Mouse (Mus musculus) hindbrain, embryonic 15.5 days (tissue): ENCODE data around the gene Cpa5. TPM values are rescaled to one million over a fixed set of nuclear protein-coding genes. Genes with fewer than 3 reads are reported as not detected.

Experiments
- ATAC-seq: fragments of 200-750 bp; cut with Nextera tagmentation; 2 replicates; pipeline ENCODE4 v1.8.0; 2017; ENCODE audit warnings: low read depth, moderate number of reproducible peaks, moderate TSS enrichment; ENCODE audit not compliant: low FRiP score
- H3K27ac ChIP-seq: fragments of 300-500 bp; sonication (generic); replicated peaks from 2 replicates; pipeline ENCODE4 v1.5.1; 2015; ENCODE audit warnings: mild to moderate bottlenecking, inconsistent platforms
- H3K27me3 ChIP-seq: fragments of 300-500 bp; sonication (generic); 2 replicates; pipeline ENCODE4 v1.6.1; 2015; ENCODE audit warnings: control low read depth, inconsistent platforms
- H3K36me3 ChIP-seq: fragments of 300-500 bp; sonication (generic); 2 replicates; pipeline ENCODE4 v1.6.1; 2015; ENCODE audit warnings: control low read depth, inconsistent platforms
- H3K4me1 ChIP-seq: fragments of 300-500 bp; sonication (generic); replicated peaks from 2 replicates; pipeline ENCODE4 v1.6.1; 2015; ENCODE audit warnings: control low read depth, inconsistent platforms
- H3K4me2 ChIP-seq: fragments of 300-500 bp; sonication (generic); 2 replicates; pipeline ENCODE4 v1.6.1; 2015; ENCODE audit warnings: moderate library complexity, mild to moderate bottlenecking, inconsistent platforms
- H3K4me3 ChIP-seq: fragments of 300-500 bp; sonication (generic); 2 replicates; pipeline ENCODE4 v1.5.1; 2015; ENCODE audit warnings: mild to moderate bottlenecking, inconsistent platforms
- H3K9ac ChIP-seq: fragments of 300-500 bp; sonication (generic); 2 replicates; pipeline ENCODE4 v1.6.1; 2015; ENCODE audit warnings: inconsistent platforms
- H3K9me3 ChIP-seq: fragments of 300-500 bp; sonication (generic); 2 replicates; pipeline ENCODE4 v1.6.1; 2016; ENCODE audit warnings: control low read depth, inconsistent platforms
- WGBS: fragments of 180-500 bp; shearing (Covaris S2); methylation state at CpG from one replicate; pipeline ENCODE4 v1.1.7; 2015; 5-methylcytosine and 5-hydroxymethylcytosine counted together
- polyA plus RNA-seq: library from polyadenylated mRNA; unstranded; fragments of >200 nt; fragmentation: Nextera tagmentation; extraction: Ambion mirVana; gene quantifications from 2 replicates; pipeline ENCODE4 v1.2.1, GENCODE M21; 2015

Gene Cpa5
- polyA plus RNA-seq, 1 experiment from 2014 or later, result not detected

GRCm38 (mm10) chr6:30674714-30675280 lies 64.0 kb downstream of the Cpa5 start:
- Histone ChIP-seq H3K4me1 (peaks cover 39% of the 10 kb centered on the region), H3K4me3 (no peak overlapping the region), H3K27me3 (no peaks in the 10 kb centered on the region), H3K36me3 (no peaks in the 10 kb centered on the region), H3K27ac (peak overlapping the region; percentile 94), H3K9me3 (no peaks in the 10 kb centered on the region), H3K9ac (0 out of 2 replicates have a peak overlapping the region, but pooled peaks have one; percentile 54), H3K4me2 (peak overlapping the region; percentile 48)
- WGBS, result 26% methylated on average over 9 of the region's 9 CpGs
- ATAC-seq, result peak; percentile 52

GRCm38 (mm10) chr6:30675281-30675771 lies 64.5 kb downstream of the Cpa5 start:
- Histone ChIP-seq H3K27me3 (no peaks in the 10 kb centered on the region), H3K27ac (peak overlapping the region; percentile 94), H3K9me3 (no peaks in the 10 kb centered on the region), H3K4me1 (peaks cover 39% of the 10 kb centered on the region), H3K4me3 (no peak overlapping the region), H3K9ac (peak overlapping the region; percentile 54), H3K4me2 (peak overlapping the region; percentile 48), H3K36me3 (no peaks in the 10 kb centered on the region)
- peak; percentile 68; the same call in 1 of the 2 replicates for ATAC-seq
- 7% methylated on average over 11 of the region's 11 CpGs for WGBS

- Histone ChIP-seq H3K9me3 (no peaks in the 10 kb centered on the region), H3K4me3 (no peak overlapping the region), H3K9ac (no peak overlapping the region), H3K27me3 (no peaks in the 10 kb centered on the region), H3K27ac (0 out of 2 replicates have a peak overlapping the region, but pooled peaks have one; percentile 94), H3K4me2 (no peak overlapping the region), H3K4me1 (peaks cover 39% of the 10 kb centered on the region), H3K36me3 (no peaks in the 10 kb centered on the region)
- ATAC-seq, result no peak
- WGBS, result 84% methylated on average over 6 of the region's 6 CpGs
These were observed 65.7 kb downstream of the Cpa5 start for GRCm38 (mm10) chr6:30676506-30676905.

- no peaks in the 10 kb centered on the region for H3K9me3 ChIP-seq
- no peaks in the 10 kb centered on the region for H3K36me3 ChIP-seq
- no peak overlapping the region for H3K9ac ChIP-seq
- H3K4me3 ChIP-seq, result no peak overlapping the region
- 70% methylated on average over 9 of the region's 9 CpGs for WGBS
- ATAC-seq, result no peak
- no peaks in the 10 kb centered on the region for H3K27me3 ChIP-seq
- no peak overlapping the region for H3K27ac ChIP-seq
- peaks cover 42% of the 10 kb centered on the region for H3K4me1 ChIP-seq
- H3K4me2 ChIP-seq, result no peak overlapping the region
These were observed 66.8 kb downstream of the Cpa5 start for GRCm38 (mm10) chr6:30677591-30677990.

- Histone ChIP-seq H3K27ac (peak overlapping the region; percentile 72), H3K27me3 (no peaks in the 10 kb centered on the region), H3K9ac (no peak overlapping the region), H3K9me3 (no peaks in the 10 kb centered on the region), H3K4me1 (peaks cover 47% of the 10 kb centered on the region), H3K4me3 (no peak overlapping the region), H3K36me3 (no peaks in the 10 kb centered on the region), H3K4me2 (0 out of 2 replicates have a peak overlapping the region, but pooled peaks have one; percentile 4)
- WGBS, result 18% methylated on average over 6 of the region's 6 CpGs
- ATAC-seq, result peak; percentile 78
These were observed 67.7 kb downstream of the Cpa5 start for GRCm38 (mm10) chr6:30678482-30678881.

- WGBS, result 58% methylated on average over 5 of the region's 5 CpGs
- no peak overlapping the region for H3K4me2 ChIP-seq
These were observed 68.8 kb downstream of the Cpa5 start for GRCm38 (mm10) chr6:30679567-30679966.

GRCm38 (mm10) chr6:30680442-30680841 lies 69.6 kb downstream of the Cpa5 start:
- no peak for ATAC-seq
- no peak overlapping the region for H3K4me2 ChIP-seq
- no peaks in the 10 kb centered on the region for H3K27me3 ChIP-seq
- H3K9me3 ChIP-seq, result no peaks in the 10 kb centered on the region
- no peaks in the 10 kb centered on the region for H3K36me3 ChIP-seq
- H3K27ac ChIP-seq, result no peak overlapping the region
- H3K9ac ChIP-seq, result no peak overlapping the region
- WGBS, result 82% methylated on average over 7 of the region's 7 CpGs
- no peak overlapping the region for H3K4me3 ChIP-seq
- H3K4me1 ChIP-seq, result peaks cover 28% of the 10 kb centered on the region

More at GRCm38 (mm10) chr6:30679567-30679966, 68.8 kb downstream of the Cpa5 start:
- Histone ChIP-seq H3K4me3 (no peak overlapping the region), H3K9me3 (no peaks in the 10 kb centered on the region), H3K27me3 (no peaks in the 10 kb centered on the region), H3K27ac (0 out of 2 replicates have a peak overlapping the region, but pooled peaks have one; percentile 32), H3K4me1 (peaks cover 37% of the 10 kb centered on the region), H3K36me3 (no peaks in the 10 kb centered on the region), H3K9ac (no peak overlapping the region)
- ATAC-seq, result no peak

Other genes with a start within 250 kb of the Cpa5 start
- gene Zc3hc1, start 220.0 kb upstream of the Cpa5 start, polyA plus RNA-seq, result 61.1 and 61.3 TPM in 2 replicates
- gene Klhdc10, start 209.1 kb upstream of the Cpa5 start, polyA plus RNA-seq, result 34.4 and 36.9 TPM in 2 replicates
- gene Tmem209, start 101.2 kb upstream of the Cpa5 start, polyA plus RNA-seq, result 25.4 and 30.3 TPM in 2 replicates
- gene Ssmem1, start 101.2 kb upstream of the Cpa5 start, polyA plus RNA-seq, result 0.22 TPM in 1 of 2 replicates, not detected in the other
- 7.3 and 8.5 TPM in 2 replicates for gene Cpa2, start 69.4 kb upstream of the Cpa5 start, polyA plus RNA-seq
- gene Cpa4, start 42.6 kb upstream of the Cpa5 start, polyA plus RNA-seq, result 0.52 and 0.96 TPM in 2 replicates
- 0.73 and 1.0 TPM in 2 replicates for gene Cpa1, start 28.2 kb downstream of the Cpa5 start, polyA plus RNA-seq
- gene Cep41, start 82.7 kb downstream of the Cpa5 start, polyA plus RNA-seq, result 11.7 and 12.7 TPM in 2 replicates
- gene Mest, start 112.5 kb downstream of the Cpa5 start, polyA plus RNA-seq, result 321 and 324 TPM in 2 replicates